Mouse (Mus musculus) C2C12 (cell line): ENCODE results near the gene Gpc4.

Experiments used
- CTCF ChIP-seq: IDR thresholded peaks from one replicate; pipeline ENCODE4 v1.5.1; 2011; ENCODE audit not compliant: control insufficient read depth, insufficient read depth, insufficient read length
- MAX ChIP-seq: IDR thresholded peaks from one replicate; pipeline ENCODE4 v1.6.1; 2011; ENCODE audit warnings: mild to moderate bottlenecking, control low read depth
- USF1 ChIP-seq: IDR thresholded peaks from one replicate; pipeline ENCODE4 v1.6.1; 2011; ENCODE audit warnings: low read depth, mild to moderate bottlenecking, control low read depth, moderate library complexity

- no peak for TF ChIP-seq CTCF
- no peak for TF ChIP-seq USF1
- TF ChIP-seq MAX, result no peak
Observed at GRCm38 (mm10) chrX:52140316-52140715, 24.7 kb downstream of the Gpc4 start.
